Mouse (Mus musculus): ENCODE results near the gene Arid1b.

DNA sequence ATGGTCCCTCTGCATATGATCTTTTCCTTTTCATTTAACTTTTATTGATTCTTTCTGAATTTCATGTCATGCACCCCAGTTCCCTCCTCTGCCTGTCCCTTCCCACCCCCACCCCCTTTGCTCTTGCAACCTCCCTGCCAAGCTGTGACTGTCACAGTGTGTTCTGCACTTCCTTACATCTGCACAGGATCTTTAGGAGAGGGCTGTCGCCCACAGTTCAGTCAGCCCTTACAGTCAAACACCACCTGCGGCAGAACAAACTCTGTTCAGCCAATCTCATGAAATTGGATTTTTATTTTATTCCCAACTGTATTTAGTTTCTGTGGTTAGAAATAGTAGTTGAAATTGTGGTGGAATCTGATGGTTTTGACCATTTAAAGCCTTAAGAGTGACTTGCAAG is 130.5 kb downstream of the Arid1b start:
- TF ChIP-seq CTCF (conservative IDR thresholded peaks at IDR 0.05 in 1 of 2, IDR thresholded peaks at IDR 0.05 in 1 of 2; ENCODE audit: low read depth in 2 of 2, low read length in 2 of 2) = no peak
- TF ChIP-seq HCFC1 (IDR thresholded peaks at IDR 0.05; ENCODE audit: low read depth, low read length) = no peak
- TF ChIP-seq RCOR1 (conservative IDR thresholded peaks at IDR 0.05; ENCODE audit: low read depth, low read length) = no peak
- TF ChIP-seq POLR2AphosphoS2 (IDR thresholded peaks at IDR 0.05; ENCODE audit: low read depth, low read length) = no peak

Measured in CH12.LX (cell line).